14 mouse cellular contexts compared by ENCODE assay signal in the genomic region with DNA sequence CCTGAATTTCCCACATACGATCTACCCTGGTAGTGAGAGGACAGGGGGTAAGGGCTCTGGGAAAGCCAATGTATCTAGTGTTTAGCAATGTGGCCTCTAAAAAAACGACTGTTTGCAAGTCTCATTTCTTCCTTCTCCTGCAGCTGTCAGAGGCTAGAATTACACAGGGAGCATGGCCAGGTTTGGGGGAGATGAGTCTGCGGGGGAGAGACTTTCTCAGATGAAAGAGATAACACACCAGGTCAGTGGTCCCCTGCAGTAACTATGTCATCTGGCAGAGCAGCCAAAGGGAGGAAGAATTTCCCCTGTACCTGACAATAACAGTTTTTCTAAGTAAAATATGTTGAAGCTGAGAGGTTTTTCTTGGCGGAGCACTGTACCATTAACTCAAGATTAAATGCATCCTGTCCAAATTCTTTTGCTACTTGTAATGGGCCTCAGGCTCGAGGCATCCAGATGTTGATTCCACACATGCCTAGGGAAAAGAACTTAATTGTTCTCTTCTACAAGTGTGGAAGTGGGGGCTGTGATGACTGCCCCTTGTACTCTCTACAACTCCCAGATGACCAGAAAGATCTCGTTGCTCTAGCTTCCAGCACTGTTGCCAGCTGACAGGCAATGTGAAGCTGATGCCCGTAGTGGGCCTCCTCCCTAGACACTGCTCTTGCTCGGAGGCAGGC. TPM values are rescaled to one million over a fixed set of nuclear protein-coding genes. Genes with fewer than 3 reads are reported as not detected.
A peak's percentile ranks its signal among the peaks of the same experiment; 100 is the strongest.
DNase-seq lines count a peak whose midpoint lies in the region; ATAC-seq and TF ChIP-seq lines count a peak whose summit lies in the region.
"Had no signal": no experiment of that assay in that cellular context is flagged by ENCODE, and none has a peak within 500 bp of the region (broad histone marks: within the 10 kb centered on the region; RNA-seq: fewer than 3 reads in every experiment).

No protein-coding gene starts in this region.

- H3K4me2 ChIP-seq in kidney, embryonic 14.5 days (replicated peaks; ENCODE audit: low read depth, low read length): no peak overlapping the region
- H3K4me2 ChIP-seq in embryonic facial prominence, embryonic 15.5 days (replicated peaks): no peak overlapping the region
- H3K4me2 ChIP-seq in heart, postnatal 0 days (ENCODE audit: low read depth, low read length): no peak overlapping the region
- H3K4me2 ChIP-seq in limb, embryonic 14.5 days (replicated peaks; ENCODE audit: low read depth, low read length, severe bottlenecking): no peak overlapping the region
- H3K4me2 ChIP-seq: hindbrain, embryonic 14.5 days; liver, embryonic 11.5 days had no signal

- no peak for TF ChIP-seq CTCF in heart, postnatal 0 days (IDR thresholded peaks at IDR 0.05; ENCODE audit: low read depth)
- no peak for TF ChIP-seq CTCF in left cerebral cortex, adult 2 months (IDR thresholded peaks at IDR 0.05)

- no peaks in the 10 kb centered on the region for H3K27me3 ChIP-seq in kidney, embryonic 14.5 days (ENCODE audit: control insufficient read depth, insufficient read depth, low read length)
- no peaks in the 10 kb centered on the region for H3K27me3 ChIP-seq in embryonic facial prominence, embryonic 15.5 days
- no peaks in the 10 kb centered on the region for H3K27me3 ChIP-seq in heart, postnatal 0 days (ENCODE audit: control insufficient read depth, insufficient read depth, low read length)
- H3K27me3 ChIP-seq in limb, embryonic 14.5 days (ENCODE audit: control insufficient read depth, insufficient read depth, low read length): no peaks in the 10 kb centered on the region

- peak overlapping the region; percentile 83 for H3K27ac ChIP-seq in kidney, embryonic 14.5 days (ENCODE audit: low read depth, low read length)
- H3K27ac ChIP-seq in embryonic facial prominence, embryonic 15.5 days (replicated peaks): no peak overlapping the region
- peak overlapping the region; percentile 36 for H3K27ac ChIP-seq in heart, postnatal 0 days (ENCODE audit: low read depth)
- peak overlapping the region; percentile 26; the same call in 1 of the 2 replicates for H3K27ac ChIP-seq in limb, embryonic 14.5 days (replicated peaks; ENCODE audit: low read depth, low read length)
- H3K27ac ChIP-seq in left cerebral cortex, adult 2 months: no peak overlapping the region
- H3K27ac ChIP-seq: hindbrain, embryonic 14.5 days; macrophage had no signal

- H3K4me1 ChIP-seq in kidney, embryonic 14.5 days (ENCODE audit: control insufficient read depth, insufficient read depth, low read length): peaks cover 15% of the 10 kb centered on the region
- H3K4me1 ChIP-seq in embryonic facial prominence, embryonic 15.5 days: peaks cover 13% of the 10 kb centered on the region
- H3K4me1 ChIP-seq in heart, postnatal 0 days (ENCODE audit: control insufficient read depth, insufficient read depth): peaks cover 11% of the 10 kb centered on the region; the same call in 1 of the 2 replicates
- H3K4me1 ChIP-seq in limb, embryonic 14.5 days (ENCODE audit: control insufficient read depth, insufficient read depth, low read length): peaks cover 16% of the 10 kb centered on the region

- 10% methylated on average over 8 of the region's 8 CpGs for WGBS in kidney, embryonic 14.5 days
- 15% methylated on average over 8 of the region's 8 CpGs for WGBS in embryonic facial prominence, embryonic 15.5 days
- 34% methylated on average over 8 of the region's 8 CpGs for WGBS in heart, postnatal 0 days
- WGBS in limb, embryonic 14.5 days: 8% methylated on average over 8 of the region's 8 CpGs

- H3K4me3 ChIP-seq in kidney, embryonic 14.5 days (ENCODE audit: low read length): no peak overlapping the region
- no peak overlapping the region for H3K4me3 ChIP-seq in embryonic facial prominence, embryonic 15.5 days (replicated peaks)
- no peak overlapping the region for H3K4me3 ChIP-seq in heart, postnatal 0 days (ENCODE audit: low read depth, low read length)
- no peak overlapping the region for H3K4me3 ChIP-seq in limb, embryonic 14.5 days (replicated peaks; ENCODE audit: low read length)
- no peak overlapping the region for H3K4me3 ChIP-seq in left cerebral cortex, adult 2 months

- no peak for TF ChIP-seq POLR2A in limb, embryonic 14.5 days (IDR thresholded peaks at IDR 0.05; ENCODE audit: borderline replicate concordance, extremely low read depth, insufficient read depth, insufficient read length)

- no peak overlapping the region for H3K9ac ChIP-seq in kidney, embryonic 14.5 days (ENCODE audit: low read depth, low read length)
- H3K9ac ChIP-seq in embryonic facial prominence, embryonic 15.5 days: no peak overlapping the region
- H3K9ac ChIP-seq in heart, postnatal 0 days (replicated peaks; ENCODE audit: low read depth, low read length): no peak overlapping the region
- H3K9ac ChIP-seq in limb, embryonic 14.5 days (ENCODE audit: low read depth, low read length, severe bottlenecking): no peak overlapping the region
- H3K9ac ChIP-seq: hindbrain, embryonic 14.5 days had no signal

- intact Hi-C loops in left cerebral cortex, adult 2 months (cut with DNase I): no loop called here

- H3K36me3 ChIP-seq in kidney, embryonic 14.5 days (ENCODE audit: control insufficient read depth, insufficient read depth, low read length): no peaks in the 10 kb centered on the region
- H3K36me3 ChIP-seq in embryonic facial prominence, embryonic 15.5 days: no peaks in the 10 kb centered on the region
- no peaks in the 10 kb centered on the region for H3K36me3 ChIP-seq in heart, postnatal 0 days (replicated peaks; ENCODE audit: control insufficient read depth, insufficient read depth, low read length)
- H3K36me3 ChIP-seq in limb, embryonic 14.5 days (ENCODE audit: control insufficient read depth, insufficient read depth, low read length): no peaks in the 10 kb centered on the region

- no peak for TF ChIP-seq EP300 in heart, postnatal 0 days (IDR thresholded peaks at IDR 0.05; ENCODE audit: low read depth)

- H3K9me3 ChIP-seq in kidney, embryonic 14.5 days (ENCODE audit: control insufficient read depth, low read length): no peaks in the 10 kb centered on the region
- H3K9me3 ChIP-seq in embryonic facial prominence, embryonic 15.5 days (replicated peaks): no peaks in the 10 kb centered on the region
- H3K9me3 ChIP-seq in heart, postnatal 0 days (replicated peaks; ENCODE audit: control insufficient read depth, low read length): no peaks in the 10 kb centered on the region
- H3K9me3 ChIP-seq in limb, embryonic 14.5 days (ENCODE audit: control insufficient read depth, low read length): no peaks in the 10 kb centered on the region

- DNase-seq in kidney, postnatal 25 days: no peak
- peak; percentile 53 for DNase-seq in heart, postnatal 0 days (ENCODE audit: low spot score)
- DNase-seq in limb, embryonic 14.5 days (ENCODE audit: low spot score): peak; percentile 81
- DNase-seq in left cerebral cortex, adult 2 months (ENCODE audit: extremely low spot score in 1 of 2, low spot score in 2 of 2): no peak
- DNase-seq in frontal cortex, postnatal 10 days (ENCODE audit: low spot score in 2 of 2): no peak
- no peak for DNase-seq in right cerebral cortex, postnatal 25 days
- DNase-seq: adrenal gland, postnatal 10 days; cerebellum, adult 11-12 months; layer of hippocampus, adult 9-11 months had no signal

- peak; percentile 85 for ATAC-seq in kidney, embryonic 14.5 days (ENCODE audit: low FRiP score, low TSS enrichment)
- ATAC-seq in embryonic facial prominence, embryonic 15.5 days (ENCODE audit: insufficient number of reproducible peaks, low FRiP score, low TSS enrichment, low read depth): peak; percentile 69
- peak; percentile 60 for ATAC-seq in heart, postnatal 0 days (ENCODE audit: insufficient read depth, low read depth)
- peak; percentile 83 for ATAC-seq in limb, embryonic 14.5 days (ENCODE audit: low FRiP score, low read depth)

RNA-seq across cellular contexts. Expression of a gene that starts 31.2 kb away (rescaled TPM):
- polyA plus RNA-seq in kidney, embryonic 14.5 days (2014; fragmentation: Nextera tagmentation; extraction: Ambion mirVana): 88.2 and 104 TPM in 2 replicates
- polyA plus RNA-seq in embryonic facial prominence, embryonic 15.5 days (2015; fragmentation: Nextera tagmentation; extraction: Ambion mirVana): 26.8 and 27.6 TPM in 2 replicates
- total RNA-seq in heart, postnatal 0 days (2014; rRNA removed; ENCODE audit: low replicate concordance): 9.4 and 10.5 TPM in 2 replicates
- 8.7 and 10.7 TPM in 2 replicates for polyA plus RNA-seq in heart, postnatal 0 days (2015; fragmentation: Nextera tagmentation; extraction: Ambion mirVana)
- 20.6 and 21.3 TPM in 2 replicates for polyA plus RNA-seq in limb, embryonic 14.5 days (2012; rRNA removed)
- polyA plus RNA-seq in limb, embryonic 14.5 days (2014; fragmentation: Nextera tagmentation; extraction: Ambion mirVana): 27.9 and 32.6 TPM in 2 replicates
- total RNA-seq in left cerebral cortex, adult 2 months (2021): 10 to 100 TPM; 10.2 to 11.1 TPM
- polyA plus RNA-seq: macrophage had no signal

Comparison
In these comparisons a context has a peak if more than half of its experiments do, and no peak if none do; other contexts are left out.
1. H3K27ac ChIP-seq: peak in kidney, embryonic 14.5 days (single experiment), heart, postnatal 0 days (single experiment) and limb, embryonic 14.5 days (single experiment); none in embryonic facial prominence, embryonic 15.5 days (single experiment) and left cerebral cortex, adult 2 months (single experiment).
2. DNase-seq: peak in heart, postnatal 0 days (single experiment) and limb, embryonic 14.5 days (single experiment); none in kidney, postnatal 25 days (0 of 2), left cerebral cortex, adult 2 months (0 of 2), frontal cortex, postnatal 10 days (0 of 2) and right cerebral cortex, postnatal 25 days (single experiment).
3. Peak in every context shown above with its lines, with median percentiles within 50 percentile points of each other: ATAC-seq.